Mouse (Mus musculus): ENCODE data around the gene Cbx7.
"Not testable (repeated sequence)": the region's sequence is repeated elsewhere in the genome, so short reads cannot be mapped to it uniquely, and the experiment has no call there.

The Cbx7 gene

GRCm38 (mm10) chr15:79927637-79928122 is 43.2 kb downstream of the Cbx7 start:
- peak; percentile 90 for DNase-seq (ENCODE audit: extremely low read depth, low read depth)

- no peak for DNase-seq (ENCODE audit: extremely low read depth, low read depth)
Measured at GRCm38 (mm10) chr15:79926856-79927416, 44.0 kb downstream of the Cbx7 start.

- no peak for DNase-seq (ENCODE audit: extremely low read depth, low read depth)
Measured at GRCm38 (mm10) chr15:79919787-79920186, 51.1 kb downstream of the Cbx7 start.

GRCm38 (mm10) chr15:79918485-79918884 is 52.4 kb downstream of the Cbx7 start:
- no peak for DNase-seq (ENCODE audit: extremely low read depth, low read depth)

GRCm38 (mm10) chr15:79917111-79917720 is 53.7 kb downstream of the Cbx7 start:
- no peak for DNase-seq (ENCODE audit: extremely low read depth, low read depth)

- no peak for DNase-seq (ENCODE audit: extremely low read depth, low read depth)
Measured at GRCm38 (mm10) chr15:79916150-79916549, 54.8 kb downstream of the Cbx7 start.

GRCm38 (mm10) chr15:79914357-79914756 is 56.6 kb downstream of the Cbx7 start:
- DNase-seq (ENCODE audit: extremely low read depth, low read depth): no peak

- DNase-seq (ENCODE audit: extremely low read depth, low read depth): no peak
Measured at GRCm38 (mm10) chr15:79913761-79914346, 57.1 kb downstream of the Cbx7 start.

GRCm38 (mm10) chr15:79911339-79911738 is 59.6 kb downstream of the Cbx7 start:
- DNase-seq (ENCODE audit: extremely low read depth, low read depth): no peak

GRCm38 (mm10) chr15:79910812-79911211 is 60.1 kb downstream of the Cbx7 start:
- not testable (repeated sequence) for DNase-seq (ENCODE audit: extremely low read depth, low read depth)

- DNase-seq (ENCODE audit: extremely low read depth, low read depth): not testable (repeated sequence)
Measured at GRCm38 (mm10) chr15:79909006-79909405, 61.9 kb downstream of the Cbx7 start.

- DNase-seq (ENCODE audit: extremely low read depth, low read depth): no peak
Measured at GRCm38 (mm10) chr15:79906855-79907254, 64.1 kb downstream of the Cbx7 start.

- DNase-seq (ENCODE audit: extremely low read depth, low read depth): no peak
Measured at GRCm38 (mm10) chr15:79905211-79905610, 65.7 kb downstream of the Cbx7 start.

- DNase-seq (ENCODE audit: extremely low read depth, low read depth): not testable (repeated sequence)
Measured at GRCm38 (mm10) chr15:79904678-79905077, 66.2 kb downstream of the Cbx7 start.

- DNase-seq (ENCODE audit: extremely low read depth, low read depth): no peak
Measured at GRCm38 (mm10) chr15:79903963-79904362, 67.0 kb downstream of the Cbx7 start.

- DNase-seq (ENCODE audit: extremely low read depth, low read depth): not testable (repeated sequence)
Measured at GRCm38 (mm10) chr15:79903081-79903480, 67.8 kb downstream of the Cbx7 start.

- DNase-seq (ENCODE audit: extremely low read depth, low read depth): no peak
Measured at GRCm38 (mm10) chr15:79901399-79901798, 69.5 kb downstream of the Cbx7 start.

- DNase-seq (ENCODE audit: extremely low read depth, low read depth): no peak
Measured at GRCm38 (mm10) chr15:79900751-79901150, 70.2 kb downstream of the Cbx7 start.

- DNase-seq (ENCODE audit: extremely low read depth, low read depth): no peak
Measured at GRCm38 (mm10) chr15:79899828-79900510, 71.0 kb downstream of the Cbx7 start.

- no peak for DNase-seq (ENCODE audit: extremely low read depth, low read depth)
Measured at GRCm38 (mm10) chr15:79898988-79899387, 71.9 kb downstream of the Cbx7 start.

GRCm38 (mm10) chr15:79896080-79896725 is 74.7 kb downstream of the Cbx7 start:
- DNase-seq (ENCODE audit: extremely low read depth, low read depth): no peak

Data from MEL-GATA-1-ER (cell line).